Mouse (Mus musculus) liver, embryonic 11.5 days (tissue): ENCODE data around the gene BC030867. TPM values are rescaled to one million over a fixed set of nuclear protein-coding genes. Genes with fewer than 3 reads are reported as not detected.

Experiments used
- ATAC-seq: fragments of 200-750 bp; cut with Nextera tagmentation; replicated peaks from 2 replicates; pipeline ENCODE4 v1.8.0; 2017; ENCODE audit warnings: moderate number of reproducible peaks, mild to moderate bottlenecking, moderate TSS enrichment, moderate library complexity; ENCODE audit not compliant: low FRiP score
- DNase-seq: peaks from one replicate; pipeline ENCODE4 v3.0.0-alpha.2; 2017; ENCODE audit warnings: low spot score
- H3K27ac ChIP-seq: fragments of 300-500 bp; sonication (generic); 2 replicates; pipeline ENCODE4 v1.5.1; 2014; ENCODE audit warnings: mild to moderate bottlenecking, low read depth, low read length, control low read depth
- H3K27me3 ChIP-seq: fragments of 300-500 bp; sonication (generic); replicated peaks from 2 replicates; pipeline ENCODE4 v1.6.1; 2014; ENCODE audit warnings: low read length, mixed read lengths; ENCODE audit not compliant: control insufficient read depth, insufficient read depth
- H3K36me3 ChIP-seq: fragments of 300-500 bp; sonication (generic); 2 replicates; pipeline ENCODE4 v1.6.1; 2014; ENCODE audit warnings: mild to moderate bottlenecking, low read length, moderate library complexity, mixed read lengths; ENCODE audit not compliant: control insufficient read depth, insufficient read depth
- H3K4me1 ChIP-seq: fragments of 300-500 bp; sonication (generic); replicated peaks from 2 replicates; pipeline ENCODE4 v1.6.1; 2014; ENCODE audit warnings: low read length, mixed read lengths; ENCODE audit not compliant: control insufficient read depth, insufficient read depth
- H3K4me2 ChIP-seq: fragments of 300-500 bp; sonication (generic); 2 replicates; pipeline ENCODE4 v1.6.1; 2014; ENCODE audit warnings: mild to moderate bottlenecking, control low read depth, moderate library complexity
- H3K4me3 ChIP-seq: fragments of 300-500 bp; sonication (generic); 2 replicates; pipeline ENCODE4 v1.5.1; 2014; ENCODE audit warnings: low read depth, low read length, control low read depth
- H3K9ac ChIP-seq: fragments of 300-500 bp; sonication (generic); 2 replicates; pipeline ENCODE4 v1.6.1; 2014; ENCODE audit warnings: low read depth, low read length, control low read depth
- H3K9me3 ChIP-seq: fragments of 300-500 bp; sonication (generic); 2 replicates; pipeline ENCODE4 v1.6.1; 2016; ENCODE audit warnings: low read length, inconsistent platforms, mixed read lengths; ENCODE audit not compliant: control insufficient read depth
- WGBS: fragments of 180-500 bp; shearing (Covaris S2); extraction: QIAGEN DNeasy Blood & Tissue Kit; methylation state at CpG from one replicate; pipeline ENCODE4 v1.1.7; 2014; 5-methylcytosine and 5-hydroxymethylcytosine counted together
- polyA plus RNA-seq: library from polyadenylated mRNA; unstranded; fragments of >200 nt; fragmentation: Nextera tagmentation; extraction: Ambion mirVana; gene quantifications from 2 replicates; pipeline ENCODE4 v1.2.1, GENCODE M21; 2014

BC030867 gene
- polyA plus RNA-seq, 1 experiment from 2014 or later, result 28.2 TPM

DNA sequence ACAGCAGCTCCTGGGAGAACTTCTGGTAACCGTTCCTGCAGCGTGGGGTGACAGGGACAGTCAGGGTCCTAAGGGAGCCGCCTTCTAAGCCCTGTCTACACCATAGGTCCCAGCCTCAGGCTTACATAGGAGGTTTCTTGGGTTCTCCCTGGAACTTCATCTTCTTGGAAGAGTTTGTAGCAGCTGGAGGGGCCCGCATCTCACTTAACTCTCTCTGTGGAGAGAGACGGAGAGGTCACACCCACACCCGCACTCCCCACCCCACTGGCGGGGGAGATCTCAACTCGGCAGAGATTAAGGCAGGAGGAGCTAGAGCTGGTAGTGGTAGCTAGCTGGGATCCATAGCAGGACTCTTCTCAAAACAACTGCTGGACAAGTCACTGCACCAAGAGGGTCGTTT is 59.4 kb downstream of the BC030867 start:
- H3K4me3 ChIP-seq, result no peak overlapping the region; the same call in 1 of the 2 replicates
- H3K4me2 ChIP-seq, result no peak overlapping the region
- ATAC-seq, result no peak
- H3K36me3 ChIP-seq, result peaks cover 38% of the 10 kb centered on the region
- H3K9me3 ChIP-seq, result no peaks in the 10 kb centered on the region
- H3K27ac ChIP-seq, result no peak overlapping the region
- WGBS, result 74% methylated on average over 9 of the region's 9 CpGs
- H3K4me1 ChIP-seq, result peaks cover 34% of the 10 kb centered on the region
- no peaks in the 10 kb centered on the region for H3K27me3 ChIP-seq
- 0 out of 2 replicates have a peak overlapping the region, but pooled peaks have one; percentile 9 for H3K9ac ChIP-seq
- DNase-seq, result no peak

DNA sequence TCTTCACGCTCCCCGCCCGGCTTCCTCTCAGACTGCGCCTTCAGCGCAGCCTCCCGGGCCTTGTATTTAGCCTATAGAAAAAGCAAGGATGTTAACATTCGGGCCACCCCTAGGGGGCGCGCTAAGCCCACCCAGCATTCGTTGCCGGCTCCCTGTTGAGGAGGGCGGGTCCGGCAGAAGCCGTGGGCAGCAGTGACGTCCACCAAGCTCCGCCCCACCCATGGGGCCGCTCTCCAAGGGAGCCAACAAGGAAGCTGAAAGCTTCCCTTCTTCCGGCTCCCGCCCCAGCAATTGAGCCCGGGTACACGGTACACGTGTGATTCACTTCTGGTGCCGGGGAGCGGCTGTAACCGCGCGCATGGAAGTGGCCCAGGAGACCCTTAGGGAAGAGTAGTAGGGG is 60.3 kb downstream of the BC030867 start:
- peak; percentile 93 for ATAC-seq
- H3K36me3 ChIP-seq, result peaks cover 45% of the 10 kb centered on the region
- no peaks in the 10 kb centered on the region for H3K9me3 ChIP-seq
- peak overlapping the region; percentile 86 for H3K4me2 ChIP-seq
- H3K27ac ChIP-seq, result peak overlapping the region; percentile 87
- WGBS, result 1% methylated on average over 27 of the region's 27 CpGs
- no peaks in the 10 kb centered on the region for H3K27me3 ChIP-seq
- peak; percentile 99 for DNase-seq
- peaks cover 34% of the 10 kb centered on the region for H3K4me1 ChIP-seq
- peak overlapping the region; percentile 76 for H3K9ac ChIP-seq
- peak overlapping the region; percentile 57 for H3K4me3 ChIP-seq

DNA sequence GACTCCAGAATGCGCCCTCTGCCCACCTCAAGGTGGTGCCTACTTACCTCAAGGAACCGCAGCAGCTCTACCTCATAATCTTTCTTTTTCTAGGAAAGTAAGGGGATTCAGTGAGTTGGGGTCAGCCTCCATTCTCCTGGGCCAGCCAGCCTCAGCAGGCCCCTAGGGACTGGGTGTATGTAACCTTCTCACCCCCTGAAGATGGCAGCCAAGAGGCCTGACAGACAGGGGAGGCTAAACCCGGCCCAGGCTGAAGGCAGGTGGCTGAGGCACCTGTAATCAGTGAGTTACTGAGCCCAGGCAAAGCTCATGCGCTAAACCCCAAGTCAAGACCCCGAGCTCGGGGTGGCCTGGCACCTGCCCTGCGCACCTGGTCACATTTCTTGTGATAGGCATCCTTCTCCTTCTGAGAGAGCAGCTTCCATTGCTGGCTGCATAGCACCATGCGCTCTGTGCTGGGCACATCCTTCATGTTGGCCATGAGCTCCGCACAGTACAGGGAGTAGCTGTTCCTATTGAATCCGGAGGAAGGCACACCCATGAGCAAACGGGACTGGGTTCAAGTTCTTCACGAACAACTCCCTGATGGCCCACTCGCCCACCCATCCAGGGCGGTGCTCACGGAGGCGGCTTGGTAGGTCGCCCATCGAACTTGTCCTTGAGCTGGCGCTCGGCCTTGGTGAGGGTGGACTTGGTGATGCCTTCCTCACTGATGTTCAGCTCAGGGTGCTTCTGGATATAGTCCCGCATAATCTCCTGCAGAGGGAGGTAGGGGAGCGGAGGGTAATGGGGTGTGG is 61.3 kb downstream of the BC030867 start:
- peak overlapping the region; percentile 87 for H3K27ac ChIP-seq
- H3K27me3 ChIP-seq, result no peaks in the 10 kb centered on the region
- peak overlapping the region; percentile 76 for H3K9ac ChIP-seq
- peaks cover 36% of the 10 kb centered on the region for H3K4me1 ChIP-seq
- no peaks in the 10 kb centered on the region for H3K9me3 ChIP-seq
- ATAC-seq (no peak; the same call in 1 of the 2 replicates), DNase-seq (no peak)
- H3K4me2 ChIP-seq, result peak overlapping the region; percentile 86
- peaks cover 50% of the 10 kb centered on the region for H3K36me3 ChIP-seq
- H3K4me3 ChIP-seq, result peak overlapping the region; percentile 57
- 76% methylated on average over 22 of the region's 22 CpGs for WGBS

GRCm38 (mm10) chr11:102310768-102311695 is 62.4 kb downstream of the BC030867 start:
- DNase-seq (no peak), ATAC-seq (peak; percentile 7; the same call in 1 of the 2 replicates)
- Histone ChIP-seq H3K4me2 (peak overlapping the region; percentile 86), H3K27ac (peak overlapping the region; percentile 54), H3K4me3 (peak overlapping the region; percentile 57), H3K27me3 (no peaks in the 10 kb centered on the region), H3K9ac (peak overlapping the region; percentile 76), H3K9me3 (no peaks in the 10 kb centered on the region), H3K4me1 (peaks cover 43% of the 10 kb centered on the region), H3K36me3 (peaks cover 46% of the 10 kb centered on the region)
- WGBS, result 41% methylated on average over 38 of the region's 38 CpGs

GRCm38 (mm10) chr11:102311966-102312365 is 63.3 kb downstream of the BC030867 start:
- Histone ChIP-seq H3K27ac (no peak overlapping the region), H3K27me3 (no peaks in the 10 kb centered on the region), H3K4me2 (no peak overlapping the region), H3K9me3 (no peaks in the 10 kb centered on the region), H3K9ac (no peak overlapping the region), H3K36me3 (peaks cover 37% of the 10 kb centered on the region), H3K4me1 (peaks cover 45% of the 10 kb centered on the region), H3K4me3 (no peak overlapping the region)
- no peak for ATAC-seq
- no peak for DNase-seq
- WGBS, result 87% methylated on average over 4 of the region's 4 CpGs

DNA sequence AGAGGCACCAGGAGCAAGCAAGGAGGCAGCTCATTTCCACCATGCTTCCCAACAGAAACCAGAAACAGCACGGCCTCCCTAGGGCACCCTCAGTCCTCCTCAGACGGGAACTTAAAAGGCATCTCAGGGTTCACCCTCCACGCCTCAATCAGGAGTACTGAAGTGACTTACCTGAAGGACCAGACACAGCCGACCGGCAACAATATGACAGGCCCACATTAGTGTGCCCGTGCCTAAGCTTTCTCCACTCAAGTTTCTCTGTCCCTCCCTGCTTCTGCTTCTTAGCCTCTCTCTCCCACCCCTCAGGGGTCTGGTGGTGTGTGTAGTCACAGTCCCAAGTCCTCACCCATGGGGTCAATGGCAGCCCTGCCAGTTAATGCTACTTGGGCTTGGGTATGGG is 63.9 kb downstream of the BC030867 start:
- Histone ChIP-seq H3K9me3 (no peaks in the 10 kb centered on the region), H3K4me3 (no peak overlapping the region), H3K27ac (peak overlapping the region; percentile 6; the same call in 1 of the 2 replicates), H3K9ac (no peak overlapping the region), H3K4me1 (peaks cover 45% of the 10 kb centered on the region), H3K27me3 (no peaks in the 10 kb centered on the region), H3K36me3 (peaks cover 32% of the 10 kb centered on the region), H3K4me2 (no peak overlapping the region)
- ATAC-seq (no peak), DNase-seq (no peak)
- 79% methylated on average over 6 of the region's 6 CpGs for WGBS

DNA sequence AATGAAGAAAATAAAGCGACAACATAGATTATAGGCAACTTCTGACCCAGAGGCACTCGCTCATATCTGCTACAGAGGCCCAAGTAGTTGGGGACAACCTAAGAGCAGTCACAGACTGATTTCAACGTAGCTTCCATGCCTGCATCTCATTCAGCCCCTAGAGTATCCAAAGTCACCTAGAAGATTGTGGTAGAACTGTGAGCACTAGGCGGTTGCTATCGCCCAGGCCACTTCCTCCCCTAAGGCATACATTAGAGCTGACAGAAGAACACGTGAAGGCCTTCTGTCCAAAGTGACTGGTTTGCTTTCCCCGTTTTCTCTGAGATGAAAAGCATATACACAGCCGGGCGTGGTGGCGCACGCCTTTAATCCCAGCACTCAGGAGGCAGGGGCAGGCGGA is 65.6 kb downstream of the BC030867 start:
- no peak overlapping the region for H3K9ac ChIP-seq
- H3K9me3 ChIP-seq, result no peaks in the 10 kb centered on the region
- peaks cover 24% of the 10 kb centered on the region for H3K36me3 ChIP-seq
- H3K27me3 ChIP-seq, result no peaks in the 10 kb centered on the region
- H3K27ac ChIP-seq, result no peak overlapping the region
- H3K4me2 ChIP-seq, result 0 out of 2 replicates have a peak overlapping the region, but pooled peaks have one; percentile 10
- no peak for DNase-seq
- no peak overlapping the region for H3K4me3 ChIP-seq
- 80% methylated on average over 12 of the region's 12 CpGs for WGBS
- ATAC-seq, result no peak
- peaks cover 33% of the 10 kb centered on the region for H3K4me1 ChIP-seq
